Mouse (Mus musculus): Measurements from ENCODE around the gene Sox13. TPM values are rescaled to one million over a fixed set of nuclear protein-coding genes. Genes with fewer than 3 reads are reported as not detected.

Gene Sox13
- 13.8 and 14.8 TPM in 2 replicates for polyA plus RNA-seq (2015; fragmentation: Nextera tagmentation; extraction: Ambion mirVana)

DNA sequence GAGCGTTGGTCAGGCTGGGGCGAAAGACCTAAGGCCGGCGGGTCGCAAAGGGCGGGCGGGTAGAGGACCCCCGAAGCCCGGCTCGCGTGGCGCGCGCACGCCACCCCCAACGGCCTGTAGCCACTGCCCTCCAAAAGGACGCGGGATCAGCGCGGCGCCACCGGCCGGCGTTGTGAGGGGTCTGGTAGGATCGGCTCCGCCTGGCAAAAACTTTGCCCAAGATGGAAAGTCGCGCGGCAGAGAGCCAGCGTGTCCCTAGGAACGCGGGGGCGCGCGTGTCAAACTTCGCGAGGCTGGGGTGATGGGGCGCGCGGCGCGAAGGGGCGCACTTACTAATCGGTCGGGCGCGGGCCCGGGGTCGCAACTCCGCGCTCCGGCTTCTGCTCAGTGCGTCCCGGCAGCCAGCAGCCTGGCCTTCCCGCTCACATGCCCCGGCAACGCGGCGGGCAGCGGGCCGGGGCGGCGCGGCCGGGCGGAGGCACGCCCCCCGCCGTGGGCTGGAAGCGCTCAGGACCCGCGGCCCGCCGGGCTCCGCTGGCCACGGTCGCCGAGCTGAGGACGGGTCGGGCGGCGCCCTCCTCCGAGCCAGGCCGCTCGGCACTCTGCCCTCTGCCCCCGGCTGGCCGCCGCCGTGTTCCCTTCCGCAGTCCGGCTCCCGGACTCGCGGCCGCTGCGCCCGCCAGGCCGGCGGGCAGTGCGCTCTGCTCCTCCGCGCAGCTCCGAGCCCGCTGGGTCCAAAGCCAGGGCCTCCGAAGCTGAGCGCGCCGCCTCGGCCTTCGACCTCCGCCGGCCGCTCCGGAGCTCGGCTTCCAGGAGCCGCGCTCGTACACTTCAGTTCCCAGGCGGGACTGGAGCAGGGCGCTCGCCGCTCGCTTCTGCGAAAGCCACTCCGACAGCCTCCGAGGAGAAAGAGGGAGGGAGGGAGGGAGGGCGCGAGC, at the start of gene Sox13:
TSS of gene Sox13 (minus strand) at position 835 of the 938 bp plus-strand sequence.
- H3K36me3 ChIP-seq (ENCODE audit: insufficient read depth, low read length) = no peaks in the 10 kb centered on the region
- H3K4me2 ChIP-seq (replicated peaks; ENCODE audit: low read depth, low read length) = peak within 1 kb of the TSS; percentile 99
- peak within 1 kb of the TSS; percentile 79 for H3K4me3 ChIP-seq (ENCODE audit: low read depth, low read length)
- peak within 1 kb of the TSS; percentile 87 for H3K27ac ChIP-seq (ENCODE audit: low read length)
- peaks cover 8% of the 10 kb centered on the region for H3K4me1 ChIP-seq (ENCODE audit: insufficient read depth, low read depth, low read length)
- no peaks in the 10 kb centered on the region for H3K27me3 ChIP-seq (replicated peaks; ENCODE audit: insufficient read depth, low read length)
- 3% methylated on average over 59 of the region's 128 CpGs for WGBS
- TF ChIP-seq CTCF (IDR thresholded peaks at IDR 0.05) (no peak), EP300 (IDR thresholded peaks at IDR 0.05) (no peak)
- DNase-seq (ENCODE audit: low spot score) (peak; percentile 82), ATAC-seq (peak; percentile 80)
- no peaks in the 10 kb centered on the region for H3K9me3 ChIP-seq (ENCODE audit: low read length)
- H3K9ac ChIP-seq (replicated peaks; ENCODE audit: low read depth) = peak within 1 kb of the TSS; percentile 86

- no peak overlapping the region for H3K9ac ChIP-seq (replicated peaks; ENCODE audit: low read depth)
- DNase-seq (ENCODE audit: low spot score) (no peak), ATAC-seq (peak; percentile 25; the same call in 1 of the 2 replicates)
- no peaks in the 10 kb centered on the region for H3K9me3 ChIP-seq (ENCODE audit: low read length)
- no peaks in the 10 kb centered on the region for H3K36me3 ChIP-seq (ENCODE audit: insufficient read depth, low read length)
- no peaks in the 10 kb centered on the region for H3K4me1 ChIP-seq (ENCODE audit: insufficient read depth, low read depth, low read length)
- H3K4me2 ChIP-seq (replicated peaks; ENCODE audit: low read depth, low read length) = no peak overlapping the region
- 29% methylated on average over 2 of the region's 2 CpGs for WGBS
- no peak overlapping the region for H3K4me3 ChIP-seq (ENCODE audit: low read depth, low read length)
- TF ChIP-seq EP300 (IDR thresholded peaks at IDR 0.05) (no peak), CTCF (IDR thresholded peaks at IDR 0.05) (no peak)
- H3K27me3 ChIP-seq (replicated peaks; ENCODE audit: insufficient read depth, low read length) = no peaks in the 10 kb centered on the region
- H3K27ac ChIP-seq (ENCODE audit: low read length) = no peak overlapping the region
These were observed 47.4 kb upstream of the Sox13 start for GRCm38 (mm10) chr1:133471556-133471955.

DNA sequence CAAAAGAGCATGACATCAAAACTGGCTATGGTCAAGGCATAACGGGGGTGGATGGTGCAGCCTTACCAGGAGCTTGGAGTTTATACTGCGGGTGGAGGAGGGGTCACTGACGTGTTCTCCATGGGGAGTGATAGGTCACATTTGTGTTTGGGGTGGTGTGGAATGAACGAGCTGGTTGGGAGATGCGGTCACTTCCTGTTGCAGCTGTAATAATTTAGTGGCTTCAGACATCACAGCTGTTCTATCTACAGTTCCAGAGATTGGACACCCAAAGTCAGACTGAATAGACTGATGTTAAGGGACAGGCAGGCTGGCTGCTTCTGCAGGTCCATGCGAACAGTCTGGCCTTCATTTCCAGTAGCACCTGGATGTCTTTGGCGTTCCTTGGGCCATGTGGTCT, 46.9 kb upstream of the Sox13 start:
- WGBS = 42% methylated on average over 7 of the region's 7 CpGs
- Histone ChIP-seq H3K9me3 (ENCODE audit: low read length) (no peaks in the 10 kb centered on the region), H3K27ac (ENCODE audit: low read length) (no peak overlapping the region), H3K36me3 (ENCODE audit: insufficient read depth, low read length) (no peaks in the 10 kb centered on the region), H3K4me3 (ENCODE audit: low read depth, low read length) (no peak overlapping the region), H3K9ac (replicated peaks; ENCODE audit: low read depth) (no peak overlapping the region), H3K4me1 (ENCODE audit: insufficient read depth, low read depth, low read length) (no peaks in the 10 kb centered on the region), H3K27me3 (replicated peaks; ENCODE audit: insufficient read depth, low read length) (no peaks in the 10 kb centered on the region), H3K4me2 (replicated peaks; ENCODE audit: low read depth, low read length) (no peak overlapping the region)
- ATAC-seq (peak; percentile 88), DNase-seq (ENCODE audit: low spot score) (peak; percentile 59)
- TF ChIP-seq EP300 (IDR thresholded peaks at IDR 0.05) (no peak), CTCF (IDR thresholded peaks at IDR 0.05) (no peak)

DNA sequence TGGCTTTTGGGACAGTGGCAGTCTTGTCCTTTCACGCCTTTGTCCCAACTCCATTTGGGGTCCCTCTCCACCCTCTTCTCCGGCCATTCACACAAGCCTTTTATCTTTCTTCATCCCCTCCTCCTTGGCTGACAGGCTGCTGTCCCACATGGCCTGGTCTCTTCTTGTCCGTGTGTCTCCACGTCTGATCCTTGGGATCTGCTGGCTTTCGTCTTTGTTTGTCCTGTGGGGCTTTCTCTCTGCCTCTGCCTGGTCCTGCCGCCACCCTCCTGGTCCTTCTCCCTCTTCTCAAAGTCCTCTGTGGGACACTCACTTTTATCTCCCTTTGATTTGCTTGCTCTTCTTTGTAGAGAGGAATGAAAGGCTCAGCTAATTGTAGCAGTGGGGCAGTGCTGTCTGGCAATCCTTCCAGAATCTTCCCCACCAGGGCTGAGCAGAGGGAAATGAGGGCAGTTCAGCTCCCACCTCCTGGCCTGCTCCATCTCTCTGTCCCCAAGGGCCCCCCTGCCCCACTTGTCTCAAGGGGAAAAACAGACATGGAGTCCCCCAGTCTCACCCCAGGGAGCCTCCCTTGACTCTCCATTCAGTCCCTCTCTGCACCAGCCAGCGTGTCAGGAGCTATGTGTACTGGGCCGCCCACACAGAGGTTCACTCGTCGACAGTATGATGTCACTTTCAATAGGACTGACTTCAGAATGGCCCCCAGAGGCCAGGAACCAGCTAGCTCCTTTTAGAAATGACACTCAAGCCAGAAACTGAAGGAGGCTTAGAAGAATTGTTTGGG, 46.3 kb upstream of the Sox13 start:
- no peak overlapping the region for H3K9ac ChIP-seq (replicated peaks; ENCODE audit: low read depth)
- peak; percentile 50 for DNase-seq (ENCODE audit: low spot score)
- H3K4me1 ChIP-seq (ENCODE audit: insufficient read depth, low read depth, low read length) = no peaks in the 10 kb centered on the region
- peak; percentile 70 for ATAC-seq
- H3K27ac ChIP-seq (ENCODE audit: low read length) = no peak overlapping the region
- no peak overlapping the region for H3K4me3 ChIP-seq (ENCODE audit: low read depth, low read length)
- H3K9me3 ChIP-seq (ENCODE audit: low read length) = no peaks in the 10 kb centered on the region
- no peaks in the 10 kb centered on the region for H3K36me3 ChIP-seq (ENCODE audit: insufficient read depth, low read length)
- 54% methylated on average over 10 of the region's 10 CpGs for WGBS
- no peaks in the 10 kb centered on the region for H3K27me3 ChIP-seq (replicated peaks; ENCODE audit: insufficient read depth, low read length)
- TF ChIP-seq EP300 (IDR thresholded peaks at IDR 0.05) (no peak), CTCF (IDR thresholded peaks at IDR 0.05) (no peak)
- H3K4me2 ChIP-seq (replicated peaks; ENCODE audit: low read depth, low read length) = no peak overlapping the region

- Histone ChIP-seq H3K4me3 (ENCODE audit: low read depth, low read length) (no peak overlapping the region), H3K9me3 (ENCODE audit: low read length) (no peaks in the 10 kb centered on the region), H3K4me1 (ENCODE audit: insufficient read depth, low read depth, low read length) (no peaks in the 10 kb centered on the region), H3K36me3 (ENCODE audit: insufficient read depth, low read length) (no peaks in the 10 kb centered on the region), H3K27ac (ENCODE audit: low read length) (no peak overlapping the region), H3K27me3 (replicated peaks; ENCODE audit: insufficient read depth, low read length) (no peaks in the 10 kb centered on the region), H3K4me2 (replicated peaks; ENCODE audit: low read depth, low read length) (no peak overlapping the region), H3K9ac (replicated peaks; ENCODE audit: low read depth) (no peak overlapping the region)
- DNase-seq (ENCODE audit: low spot score) (no peak), ATAC-seq (no peak)
- WGBS = 67% methylated on average over 4 of the region's 4 CpGs
- TF ChIP-seq EP300 (IDR thresholded peaks at IDR 0.05) (no peak), CTCF (IDR thresholded peaks at IDR 0.05) (no peak)
These were observed 45.0 kb upstream of the Sox13 start for GRCm38 (mm10) chr1:133469213-133469612.

- H3K4me2 ChIP-seq (replicated peaks; ENCODE audit: low read depth, low read length) = no peak overlapping the region
- no peak overlapping the region for H3K27ac ChIP-seq (ENCODE audit: low read length)
- H3K9me3 ChIP-seq (ENCODE audit: low read length) = no peaks in the 10 kb centered on the region
- 26% methylated on average over 6 of the region's 6 CpGs for WGBS
- H3K4me1 ChIP-seq (ENCODE audit: insufficient read depth, low read depth, low read length) = no peaks in the 10 kb centered on the region
- DNase-seq (ENCODE audit: low spot score) = no peak
- no peak for TF ChIP-seq CTCF (IDR thresholded peaks at IDR 0.05)
- H3K27me3 ChIP-seq (replicated peaks; ENCODE audit: insufficient read depth, low read length) = no peaks in the 10 kb centered on the region
- no peaks in the 10 kb centered on the region for H3K36me3 ChIP-seq (ENCODE audit: insufficient read depth, low read length)
- no peak overlapping the region for H3K9ac ChIP-seq (replicated peaks; ENCODE audit: low read depth)
- no peak for ATAC-seq
- H3K4me3 ChIP-seq (ENCODE audit: low read depth, low read length) = no peak overlapping the region
These were observed 44.6 kb upstream of the Sox13 start for GRCm38 (mm10) chr1:133468751-133469150.
